Mouse (Mus musculus) T-cell, adult 2 months (primary cell): ENCODE measurements around the gene Rbp7.
"Not testable (repeated sequence)": the region's sequence is repeated elsewhere in the genome, so short reads cannot be mapped to it uniquely, and the experiment has no call there.

Source experiments
- DNase-seq: peaks from one replicate; pipeline ENCODE4 v3.0.0; 2022; ENCODE audit warnings: low spot score

Gene Rbp7

DNA sequence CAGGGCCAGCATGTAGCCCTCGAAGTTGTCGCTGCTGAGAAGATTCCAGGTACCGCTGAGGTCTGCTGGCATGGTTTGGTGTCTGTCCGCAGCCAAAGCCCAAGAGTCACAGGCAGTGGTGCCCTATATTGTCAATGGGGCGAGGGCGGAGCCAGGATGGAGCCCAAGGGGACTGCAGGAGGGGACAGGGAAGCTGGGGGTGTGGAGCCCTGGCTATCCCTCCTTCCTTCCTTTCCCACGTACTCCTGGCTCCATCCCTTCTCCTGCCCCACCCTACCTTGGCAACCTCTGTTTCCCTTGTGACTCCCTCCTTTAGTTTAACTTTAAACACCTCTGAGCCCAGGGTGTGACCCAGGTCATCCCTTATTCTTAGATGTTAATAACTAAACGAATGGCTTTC lies at the start of gene Rbp7:
Rbp7 (minus strand) TSS at position 100 of the 400 bp plus-strand sequence.
- DNase-seq, result no peak

DNA sequence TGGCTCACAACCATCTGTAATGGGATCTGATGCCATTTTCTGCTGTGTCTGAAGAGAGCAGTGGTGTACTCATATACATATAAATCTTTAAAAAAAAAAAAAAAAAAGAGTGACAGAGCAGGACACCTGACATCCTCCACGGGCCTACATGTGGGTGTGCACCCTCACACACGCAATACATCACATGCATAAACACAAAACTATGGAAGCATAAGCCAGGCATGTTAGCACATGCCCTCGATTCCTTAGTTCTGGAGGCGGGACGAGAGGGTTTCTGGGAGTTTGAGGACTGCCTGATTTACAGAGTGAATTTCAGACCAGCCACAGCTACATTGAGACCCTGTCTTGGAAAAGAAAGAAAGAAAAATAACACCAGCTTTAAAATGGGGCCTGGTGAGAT lies 49.6 kb upstream of the Rbp7 start:
- no peak for DNase-seq

DNA sequence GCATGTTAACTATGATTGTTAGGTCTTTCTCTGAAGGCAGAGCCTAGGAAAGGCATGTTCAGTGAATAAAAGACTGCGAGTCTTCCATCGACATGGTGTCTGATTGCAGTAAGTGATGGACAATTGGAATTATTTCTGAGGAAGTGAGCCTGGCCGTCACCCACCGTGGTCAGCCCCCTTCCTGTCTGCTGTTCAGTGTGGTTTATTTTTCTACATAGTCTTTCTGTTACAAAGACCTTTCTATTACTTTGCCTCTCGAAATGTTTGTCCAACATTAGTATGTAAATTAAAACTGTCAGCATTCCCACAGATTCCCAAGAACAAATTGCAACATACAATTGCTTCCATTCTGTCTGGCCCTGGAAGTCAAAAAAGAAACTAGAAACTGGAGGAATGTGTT lies 45.0 kb upstream of the Rbp7 start:
- DNase-seq, result no peak

DNA sequence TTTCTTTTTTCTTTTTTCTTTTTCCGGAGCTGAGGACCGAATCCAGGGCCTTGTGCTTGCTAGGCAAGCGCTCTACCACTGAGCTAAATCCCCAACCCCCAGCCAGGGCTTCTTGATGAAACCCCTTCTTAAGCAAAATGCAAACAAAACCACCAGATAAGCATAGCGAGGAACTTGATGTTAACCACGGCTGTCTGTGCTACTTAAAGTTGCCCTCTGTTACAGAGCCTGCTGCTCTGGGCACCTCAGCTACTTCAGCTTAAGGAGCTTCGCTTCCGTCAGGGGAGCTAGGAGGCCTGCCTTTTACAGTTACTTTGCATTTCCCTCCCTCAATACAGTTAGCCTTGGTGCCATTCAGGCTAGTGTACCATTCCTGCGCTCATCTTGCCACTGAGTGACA lies 44.1 kb upstream of the Rbp7 start:
- DNase-seq, result no peak

DNA sequence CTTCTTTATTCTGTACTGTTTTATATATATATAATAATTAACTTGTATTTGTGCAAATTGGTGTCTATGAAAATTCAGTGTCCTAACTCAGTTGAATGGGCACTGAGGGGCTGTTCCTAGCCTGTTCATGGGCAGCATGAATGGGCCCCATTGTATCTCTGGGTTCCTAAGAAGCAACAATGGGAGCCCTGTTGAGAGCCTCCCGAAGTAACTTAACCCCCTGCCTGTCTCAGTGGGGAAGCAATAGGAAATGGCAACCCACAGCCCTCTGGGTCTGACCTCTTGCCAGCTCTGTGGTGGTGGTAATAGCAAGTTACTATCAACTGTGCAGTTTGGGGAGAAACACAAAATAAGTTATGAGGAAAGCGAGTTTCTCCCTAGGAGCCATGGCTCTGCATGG lies 41.8 kb upstream of the Rbp7 start:
- no peak for DNase-seq

DNA sequence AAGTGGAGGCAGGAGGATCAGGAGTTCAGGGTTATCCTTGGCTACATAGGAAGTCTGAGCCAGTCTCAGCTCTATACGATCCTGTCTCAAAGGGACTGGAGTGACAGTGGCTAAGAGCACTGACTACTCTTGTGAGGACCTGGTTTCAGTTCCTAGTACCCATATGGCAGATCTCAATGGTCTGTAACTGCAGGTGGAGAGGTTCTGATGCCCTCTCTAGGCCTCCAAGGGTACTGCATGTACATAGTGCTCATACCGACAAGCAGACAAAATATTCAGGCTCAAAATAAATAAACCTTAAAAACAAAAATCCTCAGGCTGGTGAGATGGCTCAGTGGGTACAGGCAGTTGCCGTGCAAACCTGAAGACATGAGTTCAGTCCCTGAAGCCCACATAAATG lies 36.4 kb upstream of the Rbp7 start:
- DNase-seq, result no peak

DNA sequence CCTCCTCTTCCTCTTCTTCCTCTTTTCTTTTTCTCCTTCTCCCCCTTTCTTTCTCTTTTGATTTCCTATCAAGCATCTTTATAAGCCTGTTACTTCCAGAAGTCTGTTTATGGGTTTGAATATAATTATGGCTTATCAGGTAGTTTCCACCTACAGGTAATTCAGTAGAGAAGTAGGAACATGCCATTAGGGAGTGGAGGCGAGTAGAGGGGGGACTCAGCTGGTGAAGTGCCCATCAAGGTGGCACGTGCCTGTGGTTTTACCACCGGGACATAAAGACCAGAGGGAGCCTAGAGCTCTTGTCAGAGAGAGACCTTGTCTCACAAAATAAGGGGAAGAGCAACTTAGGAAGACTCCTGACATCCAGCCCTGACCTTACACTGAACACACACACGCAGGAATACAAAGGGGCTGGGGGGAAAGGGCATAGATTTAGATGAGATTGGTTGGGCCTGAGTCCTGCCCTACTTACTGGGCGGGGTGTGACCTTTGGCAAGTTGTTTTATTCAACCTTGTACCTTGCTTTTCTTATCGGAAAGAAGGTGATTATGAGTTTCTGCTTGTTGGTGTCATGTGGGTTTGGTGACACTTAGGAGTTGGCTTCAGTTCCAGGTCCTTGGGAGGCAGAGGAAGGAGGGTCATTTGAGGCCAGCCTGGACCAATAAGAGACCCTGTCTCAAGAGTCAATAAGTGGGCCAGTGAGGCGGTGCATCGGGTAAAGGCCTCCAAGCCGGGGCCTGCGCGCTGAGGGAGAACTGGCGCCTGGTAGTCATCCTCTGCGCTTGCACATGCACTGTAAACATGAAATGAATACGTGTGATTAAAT lies 34.9 kb upstream of the Rbp7 start:
- no peak for DNase-seq

DNA sequence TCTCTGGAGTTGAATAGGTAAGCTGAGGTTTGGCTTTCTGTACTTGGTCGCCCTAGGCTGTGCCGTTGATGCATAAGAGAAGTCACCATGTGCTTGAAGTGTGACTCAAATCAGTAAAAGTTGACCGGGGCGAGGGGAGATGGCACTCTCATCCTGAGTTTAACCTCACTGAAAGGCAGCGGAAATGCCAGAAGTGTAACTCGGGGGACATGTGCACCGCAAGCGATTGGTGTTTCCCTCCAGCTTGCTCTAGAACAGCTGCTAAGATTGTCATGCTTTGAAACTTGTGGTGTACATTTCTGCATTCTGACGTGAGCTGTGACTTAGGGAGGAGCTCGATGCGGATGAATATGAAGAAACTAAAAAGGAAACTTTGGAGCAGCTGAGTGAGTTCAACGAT lies 33.0 kb upstream of the Rbp7 start:
- DNase-seq, result no peak

DNA sequence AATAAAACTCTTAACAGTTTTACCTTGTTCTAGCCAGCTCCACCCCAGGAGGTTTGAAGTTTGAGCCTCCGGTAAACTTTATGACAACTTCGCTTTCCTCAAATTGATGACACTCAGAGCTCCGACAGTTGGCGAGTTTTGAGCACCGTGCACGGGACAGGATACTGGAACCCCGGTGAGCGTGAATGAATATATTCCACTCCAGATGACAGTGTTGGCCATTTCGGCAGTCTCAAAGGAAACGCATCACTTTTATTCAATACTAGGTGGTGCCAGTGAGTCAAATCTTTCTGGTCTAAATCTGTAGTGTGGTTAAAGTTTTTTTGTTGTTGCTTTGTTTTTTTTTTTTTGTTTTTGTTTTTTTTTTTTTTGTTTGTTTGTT lies 31.0 kb upstream of the Rbp7 start:
- peak; percentile 37 for DNase-seq

DNA sequence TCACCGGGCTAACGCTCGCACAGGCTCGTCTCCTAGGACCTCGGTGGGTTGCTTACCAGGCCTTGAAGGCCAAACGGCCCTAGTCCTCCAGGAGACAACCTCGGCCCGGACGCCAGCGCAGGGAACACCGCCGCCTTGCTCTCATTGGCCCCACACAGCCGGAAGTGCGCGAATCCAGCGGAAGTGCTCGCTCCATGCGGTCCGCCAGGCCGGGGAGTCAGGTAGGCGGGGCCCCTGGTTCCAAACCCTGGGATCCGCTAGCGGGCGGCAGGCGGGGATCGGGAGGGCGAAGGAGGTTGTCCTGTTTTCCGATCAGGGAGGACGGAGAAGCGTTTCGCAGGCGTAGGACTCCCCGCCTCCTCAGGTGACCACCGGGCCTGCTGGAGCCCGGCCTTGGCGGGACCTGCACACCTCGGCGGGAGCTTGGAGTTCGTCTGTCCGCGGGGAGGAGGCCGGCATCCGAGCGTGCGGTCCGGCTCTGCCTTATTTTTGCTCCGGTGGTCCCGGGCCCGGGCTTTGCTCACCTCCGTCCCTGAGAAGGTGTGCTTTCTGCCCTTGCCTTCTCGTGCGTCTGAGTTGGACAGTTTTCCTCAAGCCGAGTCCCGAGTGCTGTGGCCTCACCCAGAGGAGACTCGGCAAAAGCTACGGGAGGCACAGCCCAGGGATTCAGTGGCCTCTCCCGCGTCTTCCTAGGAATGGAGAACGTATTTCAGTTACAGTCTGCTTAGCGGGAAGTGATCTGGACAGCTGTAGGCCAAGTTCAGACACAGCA lies 30.5 kb upstream of the Rbp7 start, which contains the start of the genes Nmnat1 and Lzic:
Nmnat1 (minus strand) TSS at position 150 of the 772 bp plus-strand sequence.
Lzic (plus strand) TSS at position 177 of the 772 bp plus-strand sequence.
- DNase-seq, result peak; percentile 90

DNA sequence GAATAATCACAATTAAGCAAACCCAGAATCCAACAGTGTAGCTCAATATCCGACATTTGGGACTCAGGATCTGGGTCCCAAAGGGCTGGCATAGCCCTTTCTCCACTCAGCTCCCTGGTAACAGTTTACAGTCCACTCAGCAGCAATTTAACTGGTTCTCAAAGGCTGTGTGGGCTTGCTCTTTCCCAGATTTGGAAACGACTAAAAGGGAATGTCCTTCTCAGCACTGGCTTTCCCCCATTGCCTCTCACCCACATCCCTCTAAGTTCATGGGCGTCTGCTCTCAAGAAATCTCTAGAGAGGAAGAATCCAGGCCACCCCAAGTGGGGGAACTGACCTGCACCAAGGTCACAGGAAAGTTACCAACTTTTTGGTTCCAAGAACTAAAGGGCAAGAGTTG lies 29.8 kb upstream of the Rbp7 start:
- DNase-seq, result no peak

DNA sequence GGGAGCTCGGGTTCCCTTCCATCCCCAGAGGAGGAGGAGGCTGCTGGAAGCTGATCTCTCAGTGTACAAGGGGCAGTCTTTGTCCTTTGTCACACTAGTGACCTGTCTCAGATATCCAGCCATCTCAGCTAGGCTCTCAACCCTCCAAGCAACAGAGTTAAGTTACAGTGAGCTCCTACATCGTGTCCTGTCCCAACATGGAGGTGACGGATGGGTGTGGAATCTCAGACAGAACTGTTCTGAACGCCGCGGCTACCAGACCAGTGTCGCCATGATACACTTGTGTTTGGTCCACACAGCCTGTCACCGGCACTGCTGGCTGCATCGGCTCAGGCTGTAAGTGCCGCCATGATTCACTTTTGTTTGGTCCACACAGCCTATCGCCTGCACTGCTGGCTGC lies 22.3 kb upstream of the Rbp7 start, which contains the start of gene Tmem274:
Tmem274 (plus strand) TSS at position 301 of the 400 bp plus-strand sequence.
- no peak for DNase-seq

DNA sequence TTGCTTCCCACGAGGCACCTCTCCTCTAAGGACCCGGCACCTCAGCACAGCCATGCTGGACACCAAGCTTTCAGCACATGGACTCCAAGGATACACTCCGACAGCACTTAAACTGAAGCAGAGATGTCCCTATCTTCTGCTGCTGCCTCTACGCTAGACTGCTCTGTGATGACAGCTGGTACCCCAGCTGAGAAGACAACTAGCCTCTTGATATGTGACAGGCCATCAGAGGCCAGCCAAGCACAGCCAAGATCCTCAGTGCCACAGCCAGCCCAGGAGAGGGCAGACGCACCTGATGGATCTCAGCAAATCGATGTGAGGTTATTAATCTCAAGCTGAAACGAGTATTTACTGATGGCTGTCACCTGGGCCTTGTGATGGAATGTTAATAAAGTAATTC lies 20.3 kb upstream of the Rbp7 start:
- no peak for DNase-seq

DNA sequence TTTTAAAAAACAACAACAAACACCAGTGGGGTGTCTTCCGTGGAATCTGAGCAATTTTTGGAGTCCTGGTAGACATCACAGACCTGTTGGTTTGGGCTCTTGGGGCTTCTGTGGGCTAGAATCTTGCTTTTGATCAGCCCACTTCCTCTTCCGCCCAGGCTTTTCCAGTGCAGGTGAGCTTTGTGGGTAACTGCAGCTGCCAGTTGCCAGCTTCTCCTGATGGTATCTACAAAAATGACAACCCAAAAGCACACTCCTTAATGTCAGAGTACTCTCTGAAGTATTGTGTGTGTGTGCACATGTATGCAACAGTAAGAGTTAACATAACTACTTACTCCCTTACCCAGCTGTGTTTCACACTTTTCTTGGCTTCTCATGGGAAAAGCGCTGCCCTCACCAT lies 14.8 kb upstream of the Rbp7 start:
- DNase-seq, result peak; percentile 82

DNA sequence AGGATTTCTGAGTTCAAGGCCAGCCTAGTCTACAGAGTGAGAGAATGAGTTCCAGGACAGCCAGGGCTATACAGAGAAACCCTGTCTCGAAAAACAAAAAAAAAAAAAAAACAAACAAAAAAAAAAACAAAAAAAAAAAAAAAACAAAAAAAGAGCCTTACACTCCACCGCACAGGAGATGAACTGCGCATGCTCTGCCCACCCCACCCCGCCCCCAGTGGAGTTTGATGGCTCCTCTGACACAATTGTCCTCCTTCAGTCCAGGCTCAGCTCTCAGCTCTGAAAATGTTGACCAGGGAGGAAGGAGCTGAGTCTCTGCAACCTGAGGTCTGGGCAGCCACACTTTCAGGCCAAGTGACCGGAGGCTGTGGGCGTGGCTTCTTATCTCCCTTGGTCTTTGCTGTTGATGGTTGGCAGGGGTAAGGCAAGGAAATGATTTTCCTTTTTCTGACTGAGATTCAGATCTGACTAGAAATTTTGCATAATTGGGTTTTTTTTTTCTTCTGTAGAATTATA lies 8.7 kb upstream of the Rbp7 start:
- DNase-seq, result no peak

DNA sequence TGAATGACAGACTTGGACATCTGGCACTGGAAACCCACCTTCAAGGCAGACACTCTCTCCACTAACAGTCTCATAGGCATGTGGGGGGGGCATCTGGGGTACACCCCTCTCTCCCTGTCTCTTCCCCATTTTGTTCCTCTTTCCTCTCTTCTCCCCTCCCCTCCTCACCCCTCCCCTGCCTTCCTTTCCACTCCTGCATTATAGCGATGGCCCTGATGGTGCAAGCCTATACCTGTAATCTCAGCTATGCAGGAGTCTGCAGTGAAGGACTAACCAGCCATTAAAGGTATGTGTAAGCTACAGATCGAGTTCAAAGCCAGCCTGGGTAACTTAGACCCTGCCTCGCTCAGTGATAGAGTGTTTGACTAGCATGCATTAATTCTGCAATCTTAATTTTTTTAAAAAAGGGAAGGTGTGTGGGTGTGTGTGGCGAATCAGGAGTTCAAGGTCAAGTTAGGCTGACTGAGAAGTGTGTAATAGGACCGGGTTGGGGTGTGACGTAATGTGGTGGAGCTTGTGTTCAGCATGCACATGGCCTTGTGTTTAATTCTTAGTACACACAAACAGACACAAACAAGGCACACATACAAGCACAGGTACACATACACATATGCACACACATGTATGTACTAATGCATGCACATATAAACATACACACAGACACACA lies 7.7 kb upstream of the Rbp7 start:
- DNase-seq, result no peak

DNA sequence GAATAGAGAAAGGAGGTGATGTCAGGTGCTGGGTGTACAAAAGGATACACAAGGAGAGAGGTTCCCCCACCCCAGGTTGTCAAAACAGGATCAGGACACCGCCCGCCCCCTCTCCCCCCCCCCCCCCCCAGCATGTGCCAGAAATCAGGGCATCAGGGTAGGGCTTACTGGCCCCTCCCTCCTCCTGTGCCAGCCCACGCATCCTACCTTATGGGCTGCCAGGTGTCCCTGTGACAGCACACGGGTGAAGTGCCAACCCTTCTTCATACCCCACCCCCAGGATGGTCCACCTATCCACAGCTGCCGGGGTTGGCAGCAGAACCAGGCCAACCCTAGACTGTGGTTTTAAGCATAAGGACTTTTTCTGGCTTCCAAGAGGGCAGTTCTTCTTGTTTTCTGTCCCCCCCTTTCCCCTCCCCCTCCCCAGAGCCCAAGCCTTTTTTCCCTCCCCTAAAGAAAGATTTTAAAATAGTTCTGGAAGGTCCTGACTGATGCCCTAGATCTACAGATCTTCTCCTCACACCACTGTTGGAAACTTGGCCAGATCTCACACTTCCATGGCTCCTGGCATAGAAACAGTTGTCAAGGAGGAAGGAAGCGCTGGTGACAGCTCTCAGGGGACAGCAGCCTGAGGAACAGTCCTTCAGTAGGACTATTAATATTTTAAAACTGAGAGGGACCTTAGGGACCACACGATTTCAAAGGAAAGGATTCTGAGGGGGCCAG lies 7.0 kb upstream of the Rbp7 start:
- DNase-seq, result no peak

DNA sequence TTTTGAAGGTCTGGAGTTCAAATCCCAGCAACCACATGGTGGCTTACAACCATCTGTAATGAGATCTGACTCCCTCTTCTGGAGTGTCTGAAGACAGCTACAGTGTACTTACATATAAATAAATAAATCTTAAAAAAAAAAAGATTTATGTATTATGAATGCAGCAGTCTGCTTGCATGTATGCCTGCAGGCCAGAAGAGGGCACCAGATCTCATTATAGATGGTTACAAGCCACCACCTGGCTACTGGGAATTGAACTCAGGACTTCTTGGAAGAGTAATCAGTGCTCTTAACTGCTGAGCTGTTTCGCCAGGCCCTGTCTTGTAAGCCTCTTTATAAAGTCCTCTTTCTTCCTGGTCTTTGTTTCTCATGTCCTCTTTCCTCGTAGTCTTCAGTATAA lies 5.7 kb upstream of the Rbp7 start:
- not testable (repeated sequence) for DNase-seq

DNA sequence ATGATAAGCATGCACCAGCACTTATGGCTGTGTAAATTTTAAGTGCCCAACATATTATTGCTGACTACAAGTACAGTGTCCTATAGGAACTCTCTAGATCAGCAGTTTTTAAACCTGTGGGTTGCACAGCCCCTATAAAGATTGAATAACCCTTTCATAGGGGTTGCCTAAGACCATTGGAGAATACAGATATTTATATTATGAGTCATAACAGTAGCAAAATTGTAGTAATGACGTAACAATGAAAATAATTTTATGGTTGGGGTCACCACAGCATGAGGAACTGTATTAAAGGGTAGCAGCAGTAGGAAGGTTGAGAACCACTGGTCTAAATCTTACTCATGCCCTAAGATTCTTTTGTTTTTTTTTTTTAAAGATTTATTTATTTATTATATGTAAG lies 4.6 kb upstream of the Rbp7 start:
- DNase-seq, result no peak

DNA sequence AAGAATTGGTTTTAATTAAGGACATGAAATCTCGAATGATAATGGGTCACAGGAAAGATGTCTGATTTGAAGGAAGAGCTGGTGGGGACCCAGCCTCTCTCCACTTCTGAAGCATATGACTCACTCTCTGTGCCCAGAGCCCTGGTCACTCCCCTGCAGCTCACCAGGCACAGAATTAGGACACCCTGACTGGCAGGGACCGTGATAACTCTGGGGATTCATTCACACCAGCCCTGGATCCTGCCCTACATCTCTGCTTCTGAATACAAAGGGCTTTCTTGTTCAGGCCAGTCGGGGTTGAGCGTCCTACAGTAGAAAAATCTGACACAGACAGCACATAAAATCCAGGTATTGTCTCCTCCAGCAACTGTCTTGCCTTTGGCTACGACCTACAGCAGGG lies 3.7 kb upstream of the Rbp7 start:
- no peak for DNase-seq

DNA sequence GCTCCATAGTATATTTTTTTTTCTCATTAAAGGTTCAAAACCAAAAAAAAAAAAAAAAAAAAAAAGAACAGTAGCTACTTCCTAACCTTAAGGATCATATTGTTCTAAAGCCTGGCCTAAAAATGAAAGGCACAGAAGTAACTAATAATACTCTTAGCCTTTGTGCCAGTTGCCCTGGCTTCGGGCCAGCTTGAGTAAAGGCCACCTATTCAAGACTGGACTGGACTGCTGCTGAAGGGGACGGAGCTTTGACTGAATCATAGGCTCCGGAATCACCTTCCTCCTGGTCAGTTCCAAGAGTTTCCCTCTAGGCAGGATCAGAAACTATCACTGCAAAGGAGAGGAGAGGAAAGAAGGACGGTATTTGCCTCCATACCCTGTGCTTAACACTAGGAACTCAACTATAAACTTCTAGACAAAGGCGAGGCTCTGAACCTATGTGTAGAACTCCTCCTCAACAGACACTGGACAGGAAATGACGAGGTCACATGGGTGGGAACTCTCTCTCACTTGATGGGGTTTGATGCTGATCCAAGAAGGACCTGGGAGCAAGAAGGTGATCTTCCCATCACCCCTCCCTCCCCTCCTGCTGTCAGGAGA lies 3.2 kb upstream of the Rbp7 start:
- DNase-seq, result no peak
